In the genomic region with DNA sequence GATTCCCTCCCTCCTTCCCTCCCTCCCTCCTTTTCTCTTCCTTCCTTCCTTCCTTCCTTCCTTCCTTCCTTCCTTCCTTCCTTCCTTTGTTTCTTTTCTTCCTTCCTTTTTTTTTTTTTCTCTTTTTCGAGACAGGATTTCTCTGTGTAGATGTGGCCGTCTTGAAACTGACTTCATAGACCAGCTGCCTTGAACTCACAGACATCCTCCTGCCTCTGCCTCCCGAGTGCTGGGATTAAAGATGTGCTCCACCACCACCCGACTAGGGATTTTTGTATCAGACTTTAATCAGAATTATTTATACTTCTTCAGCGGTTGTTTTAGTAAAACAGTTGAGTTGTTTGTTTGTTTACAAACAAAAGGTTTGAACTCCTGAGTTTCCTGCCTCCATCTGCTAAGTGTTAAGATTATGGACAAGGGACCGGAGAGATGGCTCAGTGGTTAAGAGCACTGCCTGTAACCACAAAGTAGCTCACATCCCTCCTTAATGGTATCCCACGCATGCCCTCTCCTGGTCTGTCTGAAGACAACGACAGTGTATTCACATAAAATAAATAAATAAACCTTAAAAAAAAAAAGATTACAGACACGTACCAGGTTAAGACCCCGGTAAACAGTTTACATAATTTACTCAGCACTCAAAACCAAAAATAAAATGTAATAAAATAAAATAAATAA, we compare ENCODE assay signal across 8 mouse cellular contexts. TPM values are rescaled to one million over a fixed set of nuclear protein-coding genes. Genes with fewer than 3 reads are reported as not detected.
DNase-seq lines count a peak whose midpoint lies in the region; ATAC-seq and TF ChIP-seq lines count a peak whose summit lies in the region.

No protein-coding gene starts in this region.

- peak overlapping the region; percentile 76 for H3K4me2 ChIP-seq in lung, embryonic 15.5 days

- peak overlapping the region; percentile 47; the same call in 1 of the 2 replicates for H3K27ac ChIP-seq in lung, embryonic 15.5 days
- peak overlapping the region; percentile 66 for H3K27ac ChIP-seq in hindbrain, embryonic 10.5 days
- peak overlapping the region; percentile 79 for H3K27ac ChIP-seq in liver, adult 2 months (replicated peaks; ENCODE audit: insufficient read depth, low read depth, low read length)

- DNase-seq in lung, postnatal 25 days (ENCODE audit: low spot score): no peak
- peak; percentile 55 for DNase-seq in cerebellum, adult 9-11 months
- DNase-seq in hindbrain, embryonic 10.5 days (ENCODE audit: low spot score): no peak
- peak; percentile 63 for DNase-seq in liver, adult 2 months (ENCODE audit: extremely low read depth, low read depth, low spot score)
- peak; percentile 22 for DNase-seq in retina, adult 2 months (ENCODE audit: low read depth, low spot score)
- no peak for DNase-seq in layer of hippocampus, postnatal 14 days (ENCODE audit: low spot score in 2 of 2)
- no peak for DNase-seq in right cerebral cortex, postnatal 14 days

- no peaks in the 10 kb centered on the region for H3K27me3 ChIP-seq in lung, embryonic 15.5 days
- no peaks in the 10 kb centered on the region for H3K27me3 ChIP-seq in hindbrain, embryonic 10.5 days (ENCODE audit: insufficient read depth, poor library complexity, severe bottlenecking)
- H3K27me3 ChIP-seq in liver, adult 2 months (ENCODE audit: control insufficient read depth, insufficient read depth, low read length): no peaks in the 10 kb centered on the region

- peaks cover 10% of the 10 kb centered on the region for H3K4me1 ChIP-seq in lung, embryonic 15.5 days
- peaks cover 13% of the 10 kb centered on the region for H3K4me1 ChIP-seq in hindbrain, embryonic 10.5 days (replicated peaks)
- H3K4me1 ChIP-seq in liver, adult 2 months (ENCODE audit: control insufficient read depth, insufficient read depth, low read length): peaks cover 8% of the 10 kb centered on the region

- no peak for ATAC-seq in lung, embryonic 15.5 days (ENCODE audit: borderline replicate concordance, extremely low read depth, low FRiP score, low TSS enrichment)

- TF ChIP-seq POLR2A in liver, adult 2 months (IDR thresholded peaks at IDR 0.05; ENCODE audit: extremely low read depth, insufficient read depth, low read length): no peak

- peak overlapping the region; percentile 100 for H3K4me3 ChIP-seq in lung, embryonic 15.5 days
- peak overlapping the region; percentile 86; the same call in 1 of the 2 replicates for H3K4me3 ChIP-seq in hindbrain, embryonic 10.5 days
- H3K4me3 ChIP-seq in liver, adult 2 months (ENCODE audit: insufficient read depth, low read depth, low read length): peak overlapping the region; percentile 15; the same call in 1 of the 2 replicates

- peaks cover 13% of the 10 kb centered on the region for H3K36me3 ChIP-seq in lung, embryonic 15.5 days
- H3K36me3 ChIP-seq in hindbrain, embryonic 10.5 days: peaks cover 19% of the 10 kb centered on the region
- H3K36me3 ChIP-seq in liver, adult 2 months (ENCODE audit: control insufficient read depth, insufficient read depth, low read length): peaks cover 4% of the 10 kb centered on the region; the same call in 1 of the 2 replicates

- 67% methylated on average over 10 of the region's 10 CpGs for WGBS in lung, embryonic 15.5 days
- 77% methylated on average over 10 of the region's 10 CpGs for WGBS in hindbrain, embryonic 10.5 days
- WGBS in liver, adult 2 months: 32% methylated on average over 10 of the region's 10 CpGs

- H3K9me3 ChIP-seq in lung, embryonic 15.5 days: no peaks in the 10 kb centered on the region
- no peaks in the 10 kb centered on the region for H3K9me3 ChIP-seq in hindbrain, embryonic 10.5 days

- peaks cover 15% of the 10 kb centered on the region; the same call in 1 of the 2 replicates for H3K79me2 ChIP-seq in liver, adult 2 months (ENCODE audit: control insufficient read depth, insufficient read depth, low read length)

- no peak overlapping the region for H3K9ac ChIP-seq in lung, embryonic 15.5 days
- H3K9ac ChIP-seq in liver, adult 2 months (ENCODE audit: low read depth, low read length): peak overlapping the region; percentile 49; the same call in 1 of the 2 replicates

- TF ChIP-seq CTCF in liver, adult 2 months (IDR thresholded peaks at IDR 0.05; ENCODE audit: low read depth, low read length): no peak

RNA-seq across cellular contexts. Expression of a gene that starts 0.5 kb away (rescaled TPM):
- 98.5 and 99.6 TPM in 2 replicates for polyA plus RNA-seq in lung, embryonic 15.5 days (2015; fragmentation: Nextera tagmentation; extraction: Ambion mirVana)
- 136 and 166 TPM in 2 replicates for polyA plus RNA-seq in hindbrain, embryonic 10.5 days (2016; fragmentation: Nextera tagmentation; extraction: Ambion mirVana)
- total RNA-seq in liver, adult 2 months (2014; rRNA removed): 137 and 149 TPM in 2 replicates
- 95.9 and 110 TPM in 2 replicates for polyA plus RNA-seq in liver, adult 2 months (2012; rRNA removed)
- 100 to 1,000 TPM; 455 to 462 TPM for total RNA-seq in layer of hippocampus, postnatal 14 days (2021)

RNA-seq across cellular contexts. Expression of a gene that starts 12.9 kb away (rescaled TPM):
- 30.1 and 31.8 TPM in 2 replicates for polyA plus RNA-seq in lung, embryonic 15.5 days (2015; fragmentation: Nextera tagmentation; extraction: Ambion mirVana)
- polyA plus RNA-seq in hindbrain, embryonic 10.5 days (2016; fragmentation: Nextera tagmentation; extraction: Ambion mirVana): 41.3 and 45.0 TPM in 2 replicates
- 17.4 and 18.0 TPM in 2 replicates for total RNA-seq in liver, adult 2 months (2014; rRNA removed)
- polyA plus RNA-seq in liver, adult 2 months (2012; rRNA removed): 24.3 and 25.7 TPM in 2 replicates
- 10 to 100 TPM; 49.9 to 51.9 TPM for total RNA-seq in layer of hippocampus, postnatal 14 days (2021)

RNA-seq across cellular contexts. Expression of a gene that starts 49.7 kb away (rescaled TPM):
- 0.19 TPM in 1 of 2 replicates, not detected in the other for polyA plus RNA-seq in lung, embryonic 15.5 days (2015; fragmentation: Nextera tagmentation; extraction: Ambion mirVana)
- 0.25 and 1.4 TPM in 2 replicates for polyA plus RNA-seq in hindbrain, embryonic 10.5 days (2016; fragmentation: Nextera tagmentation; extraction: Ambion mirVana)
- total RNA-seq in liver, adult 2 months (2014; rRNA removed): not detected in 2 replicates
- polyA plus RNA-seq in liver, adult 2 months (2012; rRNA removed): not detected in 2 replicates
- total RNA-seq in layer of hippocampus, postnatal 14 days (2021): 10 to 100 TPM; 50.4 to 51.5 TPM

Comparison
In these comparisons a context has a peak if more than half of its experiments do, and no peak if none do; other contexts are left out.
1. H3K4me3 ChIP-seq: peak in every context shown above with its lines; median percentile 100 in lung, embryonic 15.5 days; 86 in hindbrain, embryonic 10.5 days; 15 in liver, adult 2 months.
2. DNase-seq: peak in cerebellum, adult 9-11 months (single experiment), liver, adult 2 months (single experiment) and retina, adult 2 months (single experiment); none in lung, postnatal 25 days (single experiment), hindbrain, embryonic 10.5 days (single experiment), layer of hippocampus, postnatal 14 days (0 of 2) and right cerebral cortex, postnatal 14 days (single experiment).
3. Peak in every context shown above with its lines, with median percentiles within 50 percentile points of each other: H3K27ac ChIP-seq.